ENCODE assay signal across 10 mouse cellular contexts in genomic region chr7:80085970-80086715, GRCm38 (mm10). TPM values are rescaled to one million over a fixed set of nuclear protein-coding genes. Genes with fewer than 3 reads are reported as not detected.
DNase-seq lines count a peak whose midpoint lies in the region; ATAC-seq and TF ChIP-seq lines count a peak whose summit lies in the region.
"Had no signal": no experiment of that assay in that cellular context is flagged by ENCODE, and none has a peak within 500 bp of the region (broad histone marks: within the 10 kb centered on the region; RNA-seq: fewer than 3 reads in every experiment).

No protein-coding gene starts in this region.

- H3K27ac ChIP-seq in embryonic facial prominence, embryonic 10.5 days (replicated peaks) = no peak overlapping the region
- H3K27ac ChIP-seq in kidney, embryonic 14.5 days (ENCODE audit: low read depth, low read length) = peak overlapping the region; percentile 18; the same call in 1 of the 2 replicates
- H3K27ac ChIP-seq in lung, postnatal 0 days (ENCODE audit: low read length) = peak overlapping the region; percentile 40; the same call in 1 of the 2 replicates

- WGBS in embryonic facial prominence, embryonic 10.5 days = 85% methylated on average over 33 of the region's 33 CpGs
- WGBS in kidney, embryonic 14.5 days = 62% methylated on average over 33 of the region's 33 CpGs
- WGBS in lung, postnatal 0 days = 60% methylated on average over 33 of the region's 33 CpGs

- TF ChIP-seq CTCF in lung, postnatal 0 days (IDR thresholded peaks at IDR 0.05) = no peak

- peaks cover 4% of the 10 kb centered on the region; the same call in 1 of the 2 replicates for H3K4me1 ChIP-seq in embryonic facial prominence, embryonic 10.5 days
- H3K4me1 ChIP-seq in kidney, embryonic 14.5 days (ENCODE audit: control insufficient read depth, insufficient read depth, low read length) = 0 out of 2 replicates have a peak, but pooled peaks cover 4% of the 10 kb centered on the region
- H3K4me1 ChIP-seq in lung, postnatal 0 days (ENCODE audit: insufficient read depth, low read depth, low read length) = no peaks in the 10 kb centered on the region

- H3K27me3 ChIP-seq in embryonic facial prominence, embryonic 10.5 days (replicated peaks; ENCODE audit: low read depth, poor library complexity, severe bottlenecking) = no peaks in the 10 kb centered on the region
- no peaks in the 10 kb centered on the region for H3K27me3 ChIP-seq in kidney, embryonic 14.5 days (ENCODE audit: control insufficient read depth, insufficient read depth, low read length)
- no peaks in the 10 kb centered on the region for H3K27me3 ChIP-seq in lung, postnatal 0 days (replicated peaks; ENCODE audit: insufficient read depth, low read length)

- no peaks in the 10 kb centered on the region for H3K9me3 ChIP-seq in embryonic facial prominence, embryonic 10.5 days
- no peaks in the 10 kb centered on the region for H3K9me3 ChIP-seq in kidney, embryonic 14.5 days (ENCODE audit: control insufficient read depth, low read length)
- H3K9me3 ChIP-seq in lung, postnatal 0 days (ENCODE audit: low read length) = no peaks in the 10 kb centered on the region

- peaks cover 99% of the 10 kb centered on the region for H3K36me3 ChIP-seq in embryonic facial prominence, embryonic 10.5 days (replicated peaks)
- peaks cover 74% of the 10 kb centered on the region for H3K36me3 ChIP-seq in kidney, embryonic 14.5 days (ENCODE audit: control insufficient read depth, insufficient read depth, low read length)
- H3K36me3 ChIP-seq in lung, postnatal 0 days (ENCODE audit: insufficient read depth, low read length) = peaks cover 16% of the 10 kb centered on the region; the same call in 1 of the 2 replicates

- H3K9ac ChIP-seq in kidney, embryonic 14.5 days (ENCODE audit: low read depth, low read length) = no peak overlapping the region
- H3K9ac ChIP-seq in lung, postnatal 0 days (replicated peaks; ENCODE audit: low read depth) = no peak overlapping the region

- no peak overlapping the region for H3K4me3 ChIP-seq in embryonic facial prominence, embryonic 10.5 days
- H3K4me3 ChIP-seq in kidney, embryonic 14.5 days (ENCODE audit: low read length) = no peak overlapping the region
- no peak overlapping the region for H3K4me3 ChIP-seq in lung, postnatal 0 days (ENCODE audit: low read depth, low read length)

- peak; percentile 53 for DNase-seq in heart, postnatal 4 days
- no peak for DNase-seq in heart, adult 8-10 months (ENCODE audit: low spot score)
- peak; percentile 43 for DNase-seq in embryonic facial prominence, embryonic 10.5 days (ENCODE audit: low spot score)
- DNase-seq in lung, postnatal 0 days (ENCODE audit: low spot score) = peak; percentile 85
- no peak for DNase-seq in layer of hippocampus, adult 8-10 months (ENCODE audit: low spot score in 2 of 2)
- DNase-seq in cerebellum, adult 11 months = no peak
- DNase-seq in cerebellum, adult 9-11 months = no peak
- DNase-seq: midbrain, embryonic 14.5 days had no signal

- TF ChIP-seq EP300 in lung, postnatal 0 days (IDR thresholded peaks at IDR 0.05) = no peak

- H3K4me2 ChIP-seq in kidney, embryonic 14.5 days (replicated peaks; ENCODE audit: low read depth, low read length) = 0 out of 2 replicates have a peak overlapping the region, but pooled peaks have one; percentile 15
- H3K4me2 ChIP-seq in lung, postnatal 0 days (replicated peaks; ENCODE audit: low read depth, low read length) = peak overlapping the region; percentile 22; the same call in 1 of the 2 replicates

- ATAC-seq in kidney, embryonic 14.5 days (ENCODE audit: low FRiP score, low TSS enrichment) = peak; percentile 53
- peak; percentile 84 for ATAC-seq in lung, postnatal 0 days
- ATAC-seq: forebrain, embryonic 14.5 days had no signal

RNA-seq across cellular contexts. Expression of gene Idh2, which starts 29.0 kb away (rescaled TPM):
- 1,000 to 10,000 TPM; 1,640 to 1,742 TPM for total RNA-seq in heart, postnatal 4 days (2021)
- 1,000 to 10,000 TPM; 2,287 to 2,565 (median 2,388) TPM for total RNA-seq in heart, adult 8-10 months (2022)
- 522 and 534 TPM in 2 replicates for polyA plus RNA-seq in embryonic facial prominence, embryonic 10.5 days (2016; fragmentation: Nextera tagmentation; extraction: Ambion mirVana)
- 549 and 658 TPM in 2 replicates for polyA plus RNA-seq in kidney, embryonic 14.5 days (2014; fragmentation: Nextera tagmentation; extraction: Ambion mirVana)
- polyA plus RNA-seq in lung, postnatal 0 days (2015; fragmentation: Nextera tagmentation; extraction: Ambion mirVana) = 296 and 298 TPM in 2 replicates
- total RNA-seq in layer of hippocampus, adult 8-10 months (2022) = 10 to 100 TPM; 67.5 to 83.7 (median 75.9) TPM

Comparison
In these comparisons a context has a peak if more than half of its experiments do, and no peak if none do; other contexts are left out.
1. DNase-seq: peak in heart, postnatal 4 days (single experiment), embryonic facial prominence, embryonic 10.5 days (single experiment) and lung, postnatal 0 days (single experiment); none in heart, adult 8-10 months (single experiment), layer of hippocampus, adult 8-10 months (0 of 2), cerebellum, adult 11 months (single experiment) and cerebellum, adult 9-11 months (single experiment).
2. RNA of gene Idh2, which starts 29.0 kb away (total RNA-seq): 2,287 to 2,565 TPM in heart, adult 8-10 months and 1,640 to 1,742 TPM in heart, postnatal 4 days; 67.5 to 83.7 TPM in layer of hippocampus, adult 8-10 months; every median in the first group is over 10 times any median in the second.